Mouse (Mus musculus): ENCODE measurements at regions not wholly inside any gene's neighbourhood (a gene's known extent, or its start where the extent isn't known, plus 50 kb on each side); places are given as distances from the start of the nearest gene placed in this dataset.
"Not testable (repeated sequence)": the region's sequence is repeated elsewhere in the genome, so short reads cannot be mapped to it uniquely, and the experiment has no call there.

DNA sequence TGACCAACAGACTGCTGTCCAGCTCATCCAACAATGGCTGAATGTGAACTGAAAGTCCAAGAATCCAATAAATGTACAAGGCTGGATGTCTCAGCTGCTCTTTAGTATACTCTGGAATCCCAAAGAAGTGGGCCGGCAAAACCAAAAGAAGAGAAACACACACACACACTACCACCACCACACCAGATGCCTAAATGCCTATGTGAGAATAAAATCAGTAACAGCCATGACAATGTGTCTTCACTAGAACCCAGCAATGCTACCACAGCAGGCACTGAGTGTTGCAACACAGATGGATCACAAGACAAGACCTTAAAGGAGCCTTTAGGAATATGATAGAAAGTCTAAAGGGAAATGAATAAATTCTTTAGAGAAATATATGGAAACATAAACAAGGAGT, 385.3 kb downstream of the Tox3 start:
- Histone ChIP-seq H3K4me1 (ENCODE audit: control insufficient read depth, insufficient read depth, low read length) (no peaks in the 10 kb centered on the region), H3K27me3 (replicated peaks; ENCODE audit: control insufficient read depth, insufficient read depth, low read length) (no peaks in the 10 kb centered on the region), H3K9me3 (ENCODE audit: control insufficient read depth, low read length) (no peaks in the 10 kb centered on the region), H3K27ac (ENCODE audit: low read length) (no peak overlapping the region), H3K4me2 (ENCODE audit: low read depth, low read length) (no peak overlapping the region), H3K4me3 (ENCODE audit: low read length) (no peak overlapping the region), H3K9ac (ENCODE audit: low read depth, low read length) (no peak overlapping the region), H3K36me3 (ENCODE audit: control insufficient read depth, insufficient read depth, low read length) (no peaks in the 10 kb centered on the region)
- no peak for ATAC-seq
- 100% methylated on average over 1 of the region's 1 CpGs for WGBS

DNA sequence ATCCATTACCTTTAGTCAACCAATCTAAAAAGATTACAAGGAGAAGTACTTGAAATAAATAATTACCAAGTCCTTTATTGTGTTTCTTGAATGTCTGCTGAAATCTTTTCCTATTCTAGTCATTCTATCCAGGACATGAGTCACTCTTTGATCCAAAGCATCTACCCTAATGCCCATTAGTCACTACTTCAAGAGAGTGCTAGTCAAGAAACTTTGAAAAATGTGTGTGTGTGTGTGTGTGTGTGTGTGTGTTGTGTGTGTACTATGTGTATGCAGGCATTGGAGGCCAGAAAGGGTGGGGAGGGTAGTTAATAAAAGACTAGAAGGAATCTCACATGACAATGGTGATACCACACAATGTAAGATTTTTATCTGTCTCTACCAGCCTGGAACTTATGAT, 390.7 kb downstream of the Tox3 start:
- Histone ChIP-seq H3K4me2 (ENCODE audit: low read depth, low read length) (no peak overlapping the region), H3K9ac (ENCODE audit: low read depth, low read length) (no peak overlapping the region), H3K27ac (ENCODE audit: low read length) (no peak overlapping the region), H3K27me3 (replicated peaks; ENCODE audit: control insufficient read depth, insufficient read depth, low read length) (no peaks in the 10 kb centered on the region), H3K4me3 (ENCODE audit: low read length) (no peak overlapping the region), H3K9me3 (ENCODE audit: control insufficient read depth, low read length) (no peaks in the 10 kb centered on the region), H3K4me1 (ENCODE audit: control insufficient read depth, insufficient read depth, low read length) (no peaks in the 10 kb centered on the region), H3K36me3 (ENCODE audit: control insufficient read depth, insufficient read depth, low read length) (no peaks in the 10 kb centered on the region)
- no peak for ATAC-seq

DNA sequence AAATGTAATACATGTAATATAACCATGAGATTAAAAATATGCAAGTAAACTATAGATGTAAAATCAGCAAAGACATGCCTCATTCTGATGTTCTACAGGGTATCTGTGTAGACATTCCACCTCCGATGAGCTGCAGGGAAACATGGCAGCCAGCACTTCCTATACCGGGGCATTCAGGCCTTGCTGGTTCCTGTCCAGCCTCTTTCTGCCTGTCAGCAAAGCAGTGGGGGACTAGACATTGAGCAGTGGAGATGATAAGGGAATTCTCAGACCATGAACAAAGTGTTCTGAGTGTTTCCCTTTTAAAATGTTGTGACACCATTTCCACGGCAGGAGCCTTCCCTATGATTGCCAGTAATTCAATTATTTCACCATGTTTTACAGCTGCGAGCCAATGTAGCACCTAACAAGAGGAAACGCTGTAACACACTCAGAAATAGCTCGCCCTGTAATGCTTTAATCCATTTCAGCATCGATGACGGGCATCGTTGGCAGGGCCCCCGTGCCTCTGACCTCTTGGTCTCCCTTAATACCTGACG, 391.6 kb downstream of the Tox3 start:
- H3K9me3 ChIP-seq (ENCODE audit: control insufficient read depth, low read length): no peaks in the 10 kb centered on the region
- H3K4me3 ChIP-seq (ENCODE audit: low read length): no peak overlapping the region
- no peak for ATAC-seq
- H3K36me3 ChIP-seq (ENCODE audit: control insufficient read depth, insufficient read depth, low read length): no peaks in the 10 kb centered on the region
- 82% methylated on average over 11 of the region's 11 CpGs for WGBS
- H3K4me2 ChIP-seq (ENCODE audit: low read depth, low read length): no peak overlapping the region
- H3K4me1 ChIP-seq (ENCODE audit: control insufficient read depth, insufficient read depth, low read length): no peaks in the 10 kb centered on the region
- H3K9ac ChIP-seq (ENCODE audit: low read depth, low read length): no peak overlapping the region
- H3K27ac ChIP-seq (ENCODE audit: low read length): no peak overlapping the region
- no peaks in the 10 kb centered on the region for H3K27me3 ChIP-seq (replicated peaks; ENCODE audit: control insufficient read depth, insufficient read depth, low read length)

DNA sequence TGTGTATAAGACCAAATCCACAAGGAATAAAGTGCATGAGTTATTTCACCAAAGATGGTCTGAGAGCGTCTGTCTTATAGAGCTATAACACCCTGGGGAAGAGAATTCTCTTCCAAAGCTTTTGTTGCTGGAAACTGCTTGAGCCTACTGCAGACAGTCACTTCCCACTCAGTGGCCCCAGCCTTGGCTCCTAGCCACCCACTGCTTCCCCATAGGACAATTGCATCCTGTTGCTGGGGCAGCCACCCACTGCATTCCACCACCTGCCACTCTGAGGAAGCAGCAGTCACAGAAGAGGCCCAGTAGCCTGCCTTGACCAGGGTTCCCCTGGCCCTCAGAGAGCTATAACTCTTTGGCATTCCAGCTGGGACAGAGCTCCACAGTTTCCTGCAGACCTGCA, 409.3 kb downstream of the Tox3 start:
- Histone ChIP-seq H3K9me3 (ENCODE audit: control insufficient read depth, low read length) (no peaks in the 10 kb centered on the region), H3K4me3 (ENCODE audit: low read length) (no peak overlapping the region), H3K36me3 (ENCODE audit: control insufficient read depth, insufficient read depth, low read length) (no peaks in the 10 kb centered on the region), H3K4me2 (ENCODE audit: low read depth, low read length) (no peak overlapping the region), H3K9ac (ENCODE audit: low read depth, low read length) (no peak overlapping the region), H3K27ac (ENCODE audit: low read length) (no peak overlapping the region), H3K27me3 (replicated peaks; ENCODE audit: control insufficient read depth, insufficient read depth, low read length) (no peaks in the 10 kb centered on the region), H3K4me1 (ENCODE audit: control insufficient read depth, insufficient read depth, low read length) (no peaks in the 10 kb centered on the region)
- no peak for ATAC-seq
- WGBS: 70% methylated on average over 1 of the region's 1 CpGs

DNA sequence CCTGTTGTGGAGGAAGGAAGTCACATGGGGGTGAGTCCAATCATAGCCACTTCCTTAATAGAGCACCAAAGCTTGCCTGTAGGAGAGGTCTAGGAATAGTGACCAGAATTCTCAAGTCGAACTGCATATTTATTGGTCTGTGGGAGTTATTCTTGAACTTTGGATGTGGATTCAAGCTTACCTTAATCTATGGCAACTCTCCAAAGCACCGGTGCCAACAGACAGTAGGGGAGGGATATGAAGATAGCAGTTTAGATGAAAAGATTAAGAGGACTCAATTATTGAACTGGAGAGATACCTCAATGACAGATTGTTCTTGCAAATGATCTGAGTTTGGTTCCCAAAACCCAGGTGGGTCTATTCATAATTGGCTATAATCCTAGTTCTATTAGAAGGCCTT, 413.6 kb downstream of the Tox3 start:
- H3K4me3 ChIP-seq (ENCODE audit: low read length): no peak overlapping the region
- H3K27me3 ChIP-seq (replicated peaks; ENCODE audit: control insufficient read depth, insufficient read depth, low read length): no peaks in the 10 kb centered on the region
- H3K9me3 ChIP-seq (ENCODE audit: control insufficient read depth, low read length): no peaks in the 10 kb centered on the region
- H3K4me2 ChIP-seq (ENCODE audit: low read depth, low read length): no peak overlapping the region
- 82% methylated on average over 2 of the region's 2 CpGs for WGBS
- no peaks in the 10 kb centered on the region for H3K36me3 ChIP-seq (ENCODE audit: control insufficient read depth, insufficient read depth, low read length)
- ATAC-seq: no peak
- no peak overlapping the region for H3K9ac ChIP-seq (ENCODE audit: low read depth, low read length)
- no peak overlapping the region for H3K27ac ChIP-seq (ENCODE audit: low read length)
- H3K4me1 ChIP-seq (ENCODE audit: control insufficient read depth, insufficient read depth, low read length): no peaks in the 10 kb centered on the region

DNA sequence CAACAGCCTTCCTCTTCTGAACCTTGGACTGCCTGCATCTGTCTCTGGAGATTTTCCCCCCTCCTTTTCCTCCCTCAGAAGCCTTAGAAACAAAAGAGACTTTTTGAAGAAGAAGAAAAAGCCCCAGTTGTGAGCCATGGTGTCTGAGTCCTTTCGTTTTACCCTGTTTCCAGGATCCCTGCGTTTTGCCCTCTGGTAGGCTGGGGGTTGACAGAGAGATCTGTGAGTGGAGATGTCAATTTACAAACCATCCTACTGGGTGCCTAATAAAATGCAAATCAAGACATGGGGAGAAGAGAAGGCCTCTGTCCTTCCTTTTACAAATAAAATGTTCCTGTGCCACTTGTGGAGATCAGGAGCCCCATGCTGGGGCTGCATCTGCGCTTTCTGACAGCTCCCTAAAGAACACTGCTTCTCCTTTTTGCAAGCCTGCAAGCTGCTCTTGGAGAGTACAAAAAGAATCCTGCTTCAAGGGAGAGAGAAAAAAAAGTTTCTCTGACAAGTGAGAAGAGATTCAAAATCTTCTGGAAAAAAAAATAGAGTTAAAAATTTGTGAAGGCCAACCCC, 421.4 kb downstream of the Tox3 start:
- WGBS: 31% methylated on average over 3 of the region's 3 CpGs
- Histone ChIP-seq H3K4me3 (ENCODE audit: low read length) (no peak overlapping the region), H3K4me1 (ENCODE audit: control insufficient read depth, insufficient read depth, low read length) (no peaks in the 10 kb centered on the region), H3K4me2 (ENCODE audit: low read depth, low read length) (no peak overlapping the region), H3K9me3 (ENCODE audit: control insufficient read depth, low read length) (no peaks in the 10 kb centered on the region), H3K27ac (ENCODE audit: low read length) (no peak overlapping the region), H3K9ac (ENCODE audit: low read depth, low read length) (no peak overlapping the region), H3K36me3 (ENCODE audit: control insufficient read depth, insufficient read depth, low read length) (no peaks in the 10 kb centered on the region), H3K27me3 (replicated peaks; ENCODE audit: control insufficient read depth, insufficient read depth, low read length) (no peaks in the 10 kb centered on the region)
- no peak for ATAC-seq

DNA sequence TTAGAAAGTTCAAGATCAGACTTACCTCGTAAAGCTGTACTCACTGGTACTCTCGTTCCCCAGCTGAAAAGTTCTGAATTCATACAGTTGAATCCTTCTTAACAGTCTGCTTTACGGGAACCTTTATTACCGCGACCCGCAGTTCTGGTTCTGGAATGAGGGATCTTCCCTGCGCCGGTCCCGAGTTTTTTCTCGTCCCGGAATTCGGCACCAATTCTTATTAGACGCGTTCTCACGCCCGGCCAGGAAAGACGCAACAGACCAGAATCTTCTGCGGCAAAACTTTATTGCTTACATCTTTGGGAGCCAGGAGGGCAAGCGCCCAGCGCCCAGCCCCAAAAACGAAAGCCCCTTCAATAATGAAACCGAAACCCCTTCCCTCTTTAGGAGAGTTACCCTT, 423.4 kb downstream of the Tox3 start:
- H3K4me1 ChIP-seq (ENCODE audit: control insufficient read depth, insufficient read depth, low read length); H3K27me3 ChIP-seq (replicated peaks; ENCODE audit: control insufficient read depth, insufficient read depth, low read length); H3K4me2 ChIP-seq (ENCODE audit: low read depth, low read length); H3K27ac ChIP-seq (ENCODE audit: low read length); H3K9me3 ChIP-seq (ENCODE audit: control insufficient read depth, low read length); H3K36me3 ChIP-seq (ENCODE audit: control insufficient read depth, insufficient read depth, low read length); H3K4me3 ChIP-seq (ENCODE audit: low read length); H3K9ac ChIP-seq (ENCODE audit: low read depth, low read length); ATAC-seq: not testable (repeated sequence)
- 95% methylated on average over 8 of the region's 22 CpGs for WGBS

DNA sequence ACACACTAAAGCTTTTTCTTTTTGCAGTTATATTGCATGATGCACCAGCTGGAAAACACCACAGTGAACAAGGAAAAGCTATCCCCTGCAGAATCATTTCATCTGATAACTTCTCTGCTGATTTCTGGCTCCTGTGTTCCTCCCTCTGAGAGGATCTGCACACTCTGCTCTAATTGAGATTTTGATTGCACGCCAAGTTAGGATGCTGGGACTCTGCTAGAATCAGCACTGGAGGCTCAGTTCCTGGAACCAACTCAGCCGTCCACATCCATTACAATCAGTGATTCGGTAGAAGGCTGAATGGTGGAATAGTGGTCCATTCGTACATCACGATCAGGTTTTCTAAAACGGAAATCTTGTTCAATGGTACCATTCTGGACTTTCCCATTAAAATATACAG, 434.1 kb downstream of the Tox3 start:
- no peaks in the 10 kb centered on the region for H3K9me3 ChIP-seq (ENCODE audit: control insufficient read depth, low read length)
- 92% methylated on average over 6 of the region's 6 CpGs for WGBS
- no peak overlapping the region for H3K4me2 ChIP-seq (ENCODE audit: low read depth, low read length)
- H3K4me3 ChIP-seq (ENCODE audit: low read length): no peak overlapping the region
- ATAC-seq: no peak
- H3K9ac ChIP-seq (ENCODE audit: low read depth, low read length): no peak overlapping the region
- no peaks in the 10 kb centered on the region for H3K36me3 ChIP-seq (ENCODE audit: control insufficient read depth, insufficient read depth, low read length)
- H3K27me3 ChIP-seq (replicated peaks; ENCODE audit: control insufficient read depth, insufficient read depth, low read length): no peaks in the 10 kb centered on the region
- H3K27ac ChIP-seq (ENCODE audit: low read length): no peak overlapping the region
- H3K4me1 ChIP-seq (ENCODE audit: control insufficient read depth, insufficient read depth, low read length): no peaks in the 10 kb centered on the region

DNA sequence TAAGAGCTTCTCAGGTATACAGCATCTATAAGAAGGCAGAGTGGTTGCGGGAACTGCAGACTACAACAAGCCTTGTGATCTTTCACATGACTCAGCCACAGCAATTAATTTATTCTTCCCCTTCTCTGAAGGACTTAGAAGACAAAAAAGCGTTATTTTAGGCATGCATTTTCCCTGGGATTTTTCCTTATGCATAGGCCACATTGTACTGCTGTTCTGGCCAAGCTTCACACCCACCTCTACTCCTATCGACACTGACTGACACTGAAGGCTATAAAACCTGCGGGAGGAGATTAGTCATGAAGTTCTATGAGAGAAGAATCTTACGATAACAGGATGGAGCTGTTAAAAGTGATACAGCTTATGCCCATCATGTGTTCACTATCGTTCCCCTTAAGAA, 441.9 kb downstream of the Tox3 start:
- ATAC-seq: no peak
- no peaks in the 10 kb centered on the region for H3K9me3 ChIP-seq (ENCODE audit: control insufficient read depth, low read length)
- H3K27me3 ChIP-seq (replicated peaks; ENCODE audit: control insufficient read depth, insufficient read depth, low read length): no peaks in the 10 kb centered on the region
- H3K4me3 ChIP-seq (ENCODE audit: low read length): no peak overlapping the region
- H3K9ac ChIP-seq (ENCODE audit: low read depth, low read length): no peak overlapping the region
- 69% methylated on average over 6 of the region's 6 CpGs for WGBS
- no peaks in the 10 kb centered on the region for H3K36me3 ChIP-seq (ENCODE audit: control insufficient read depth, insufficient read depth, low read length)
- no peak overlapping the region for H3K4me2 ChIP-seq (ENCODE audit: low read depth, low read length)
- no peaks in the 10 kb centered on the region for H3K4me1 ChIP-seq (ENCODE audit: control insufficient read depth, insufficient read depth, low read length)
- H3K27ac ChIP-seq (ENCODE audit: low read length): no peak overlapping the region

DNA sequence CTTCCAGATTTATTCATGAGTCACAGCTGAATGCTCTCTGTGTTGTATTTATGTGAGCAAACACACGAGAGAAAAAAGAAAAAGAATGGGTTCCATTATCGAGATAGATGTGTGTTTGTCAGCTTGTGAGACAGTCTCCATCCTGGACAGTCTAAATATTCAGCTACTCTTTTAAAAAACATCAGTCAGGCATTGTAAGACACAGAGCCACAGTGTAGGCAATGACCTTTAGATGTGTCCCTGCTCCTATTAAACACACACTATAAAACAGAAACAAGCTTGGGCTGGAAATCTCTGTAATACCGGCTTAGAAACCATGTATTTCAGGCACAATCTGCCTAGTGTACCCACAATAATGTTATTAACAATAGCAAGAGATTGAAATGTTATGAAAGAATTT, 442.6 kb downstream of the Tox3 start:
- ATAC-seq: no peak

More for the DNA sequence above, 442.6 kb downstream of the Tox3 start:
- H3K4me1 ChIP-seq (ENCODE audit: control insufficient read depth, insufficient read depth, low read length): no peaks in the 10 kb centered on the region
- H3K9ac ChIP-seq (ENCODE audit: low read depth, low read length): no peak overlapping the region
- H3K4me3 ChIP-seq (ENCODE audit: low read length): no peak overlapping the region
- H3K27ac ChIP-seq (ENCODE audit: low read length): no peak overlapping the region
- H3K36me3 ChIP-seq (ENCODE audit: control insufficient read depth, insufficient read depth, low read length): no peaks in the 10 kb centered on the region
- no peaks in the 10 kb centered on the region for H3K9me3 ChIP-seq (ENCODE audit: control insufficient read depth, low read length)
- no peak overlapping the region for H3K4me2 ChIP-seq (ENCODE audit: low read depth, low read length)
- 51% methylated on average over 3 of the region's 3 CpGs for WGBS
- H3K27me3 ChIP-seq (replicated peaks; ENCODE audit: control insufficient read depth, insufficient read depth, low read length): no peaks in the 10 kb centered on the region

Measured in intestine, embryonic 16.5 days (tissue).